Mouse (Mus musculus): ENCODE data around the gene Galnt9.

Gene Galnt9

GRCm38 (mm10) chr5:110629525-110630120 lies 85.5 kb downstream of the Galnt9 start:
- peak; percentile 17 for DNase-seq (ENCODE audit: low read depth, low spot score)

- DNase-seq (ENCODE audit: low read depth, low spot score) = no peak
These were observed 92.0 kb downstream of the Galnt9 start for GRCm38 (mm10) chr5:110635951-110636707.

- no peak for DNase-seq (ENCODE audit: low read depth, low spot score)
These were observed 94.3 kb downstream of the Galnt9 start for GRCm38 (mm10) chr5:110638306-110639074.

GRCm38 (mm10) chr5:110639459-110639858 lies 95.3 kb downstream of the Galnt9 start:
- DNase-seq (ENCODE audit: low read depth, low spot score) = peak; percentile 56

GRCm38 (mm10) chr5:110646377-110646776 lies 102.2 kb downstream of the Galnt9 start:
- DNase-seq (ENCODE audit: low read depth, low spot score) = no peak

- peak; percentile 90 for DNase-seq (ENCODE audit: low read depth, low spot score)
These were observed 108.8 kb downstream of the Galnt9 start, which contains the start of the genes Noc4l and Ddx51 for GRCm38 (mm10) chr5:110652719-110653648. Gene Noc4l, minus strand, starts transcription at chr5:110653417. Gene Ddx51, plus strand, starts transcription at chr5:110653451.

- no peak for DNase-seq (ENCODE audit: low read depth, low spot score)
These were observed 109.5 kb downstream of the Galnt9 start for GRCm38 (mm10) chr5:110653686-110654085.

GRCm38 (mm10) chr5:110659682-110660081 lies 115.5 kb downstream of the Galnt9 start:
- no peak for DNase-seq (ENCODE audit: low read depth, low spot score)

- no peak for DNase-seq (ENCODE audit: low read depth, low spot score)
These were observed 119.9 kb downstream of the Galnt9 start for GRCm38 (mm10) chr5:110664041-110664440.

GRCm38 (mm10) chr5:110664750-110665269 lies 120.7 kb downstream of the Galnt9 start:
- no peak for DNase-seq (ENCODE audit: low read depth, low spot score)

- DNase-seq (ENCODE audit: low read depth, low spot score) = no peak
These were observed 121.4 kb downstream of the Galnt9 start for GRCm38 (mm10) chr5:110665486-110666121.
